Mouse (Mus musculus) small intestine, adult 2 months (tissue): ENCODE measurements around the gene Krt10. TPM values are rescaled to one million over a fixed set of nuclear protein-coding genes. Genes with fewer than 3 reads are reported as not detected.

Experiments
- H3K27ac ChIP-seq: fragments of 200-500 bp; 2 replicates; pipeline ENCODE4 v1.5.1; 2012; ENCODE audit warnings: low read depth, low read length, control low read depth, inconsistent platforms; ENCODE audit not compliant: insufficient read depth
- H3K27me3 ChIP-seq: fragments of 200-500 bp; 2 replicates; pipeline ENCODE4 v1.6.1; 2012; ENCODE audit warnings: mild to moderate bottlenecking, moderate library complexity, low read length, inconsistent platforms; ENCODE audit not compliant: control insufficient read depth, insufficient read depth
- H3K36me3 ChIP-seq: fragments of 200-500 bp; 2 replicates; pipeline ENCODE4 v1.6.1; 2012; ENCODE audit warnings: mild to moderate bottlenecking, low read length, control low read depth, inconsistent platforms; ENCODE audit not compliant: control insufficient read depth, insufficient read depth
- H3K4me1 ChIP-seq: fragments of 200-500 bp; 2 replicates; pipeline ENCODE4 v1.6.1; 2012; ENCODE audit warnings: low read length, inconsistent platforms, mixed read lengths; ENCODE audit not compliant: control insufficient read depth, insufficient read depth, insufficient read length
- H3K4me3 ChIP-seq: fragments of 200-500 bp; 2 replicates; pipeline ENCODE4 v1.5.1; 2012; ENCODE audit warnings: low read depth, mild to moderate bottlenecking, control low read depth, inconsistent platforms, low read length, moderate library complexity
- CTCF ChIP-seq: fragments of 200-500 bp; IDR thresholded peaks from 2 replicates; pipeline ENCODE4 v1.5.1; 2012; ENCODE audit warnings: low read depth, mild to moderate bottlenecking, control low read depth, inconsistent platforms, low read length, moderate library complexity, mixed read lengths; ENCODE audit not compliant: insufficient replicate concordance, insufficient read length; ENCODE audit errors: extremely low read depth
- POLR2A ChIP-seq: fragments of 200-500 bp; IDR thresholded peaks from 2 replicates; pipeline ENCODE4 v1.6.1; 2012; ENCODE audit warnings: low read depth, mild to moderate bottlenecking, control low read depth, inconsistent platforms, low read length, moderate library complexity
- WGBS: fragments of 180-500 bp; shearing (Covaris S2); methylation state at CpG from one replicate; pipeline ENCODE4 v1.1.7; 2018; 5-methylcytosine and 5-hydroxymethylcytosine counted together
- polyA plus RNA-seq: library from polyadenylated mRNA; depleted of rRNA; stranded (reverse); fragments of >200 nt; gene quantifications from 2 replicates; pipeline ENCODE4 v1.2.3, GENCODE M21; 2012; rRNA removed

The Krt10 gene
- polyA plus RNA-seq: 0.15 and 0.18 TPM in 2 replicates

DNA sequence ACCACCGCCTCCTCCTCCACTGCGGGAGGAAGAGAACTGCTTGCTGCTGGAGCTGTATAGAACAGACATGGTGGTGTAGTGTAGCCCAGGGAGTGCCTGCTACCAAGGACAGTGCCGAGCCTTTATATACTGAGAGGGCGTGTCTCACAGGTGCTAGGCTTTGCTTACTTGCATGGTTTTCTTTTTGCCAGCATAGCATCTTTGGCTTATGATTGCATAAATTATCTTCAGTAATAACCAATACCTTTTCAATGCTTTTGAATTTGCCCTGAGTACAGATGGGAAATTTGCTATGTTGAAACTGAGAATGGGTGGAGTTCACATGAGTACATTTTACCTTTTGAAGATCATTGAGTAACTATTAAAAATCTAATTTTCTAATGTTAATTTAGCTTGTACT is at the start of gene Krt10:
Krt10 (minus strand) TSS at position 101 of the 400 bp plus-strand sequence.
- Histone ChIP-seq H3K4me1 (no peaks in the 10 kb centered on the region), H3K27me3 (no peaks in the 10 kb centered on the region), H3K4me3 (no peak within 1 kb of the TSS), H3K36me3 (no peaks in the 10 kb centered on the region), H3K27ac (no peak within 1 kb of the TSS)
- 69% methylated on average over 4 of the region's 4 CpGs for WGBS
- TF ChIP-seq CTCF (no peak), POLR2A (no peak)

DNA sequence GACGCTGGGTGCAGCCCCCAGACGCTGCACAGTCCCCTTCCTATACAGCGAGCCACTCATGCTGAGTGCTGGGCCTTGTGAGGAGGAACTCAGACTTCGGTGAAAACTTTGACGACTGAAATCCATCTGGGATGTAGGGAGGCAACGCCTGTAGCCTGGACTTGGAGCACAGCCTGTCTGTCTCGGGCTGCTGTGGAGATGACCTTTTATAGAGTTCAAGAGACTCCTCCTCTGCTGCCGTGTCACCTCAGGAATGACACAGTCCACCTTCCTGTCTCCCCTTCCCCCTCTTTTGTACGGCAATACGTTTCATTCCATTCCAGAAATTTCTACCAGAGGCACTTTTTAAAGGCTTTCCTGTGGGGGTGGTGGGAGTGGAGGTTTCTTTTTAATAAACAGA is 48.8 kb upstream of the Krt10 start, which contains the start of gene Krt20:
Krt20 (minus strand) TSS at position 179 of the 400 bp plus-strand sequence.
- Histone ChIP-seq H3K27me3 (no peaks in the 10 kb centered on the region), H3K36me3 (peaks cover 35% of the 10 kb centered on the region), H3K4me3 (peak within 1 kb of the TSS; percentile 74), H3K27ac (peak within 1 kb of the TSS; percentile 82), H3K4me1 (peaks cover 15% of the 10 kb centered on the region)
- TF ChIP-seq CTCF: no peak
- TF ChIP-seq POLR2A: peak; percentile 98
- WGBS: 17% methylated on average over 10 of the region's 10 CpGs

DNA sequence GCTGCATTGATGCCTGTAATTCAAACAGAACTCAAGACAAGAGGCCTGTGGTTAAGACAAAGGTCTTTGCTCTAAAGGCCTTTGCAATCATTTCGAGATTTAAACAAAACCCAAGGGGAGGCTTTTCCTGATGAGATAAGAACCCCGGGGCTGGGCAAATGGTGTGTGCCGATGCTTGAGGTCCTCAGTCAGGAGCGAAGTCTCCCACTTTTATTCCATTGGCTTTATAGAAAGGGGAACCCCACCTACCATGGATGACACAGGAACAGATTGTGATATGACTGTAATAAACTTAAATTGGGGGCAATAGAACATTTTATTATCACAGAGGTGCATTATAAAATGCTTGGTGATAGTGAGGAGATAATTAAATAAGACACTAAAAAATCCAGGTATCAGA is 47.5 kb upstream of the Krt10 start:
- Histone ChIP-seq H3K4me3 (peak overlapping the region; percentile 67), H3K27ac (peak overlapping the region; percentile 94), H3K27me3 (no peaks in the 10 kb centered on the region), H3K4me1 (peaks cover 8% of the 10 kb centered on the region), H3K36me3 (peaks cover 48% of the 10 kb centered on the region)
- TF ChIP-seq CTCF (no peak), POLR2A (0 out of 2 replicates have a peak, but pooled peaks have one; percentile 13)
- WGBS: 18% methylated on average over 4 of the region's 4 CpGs

DNA sequence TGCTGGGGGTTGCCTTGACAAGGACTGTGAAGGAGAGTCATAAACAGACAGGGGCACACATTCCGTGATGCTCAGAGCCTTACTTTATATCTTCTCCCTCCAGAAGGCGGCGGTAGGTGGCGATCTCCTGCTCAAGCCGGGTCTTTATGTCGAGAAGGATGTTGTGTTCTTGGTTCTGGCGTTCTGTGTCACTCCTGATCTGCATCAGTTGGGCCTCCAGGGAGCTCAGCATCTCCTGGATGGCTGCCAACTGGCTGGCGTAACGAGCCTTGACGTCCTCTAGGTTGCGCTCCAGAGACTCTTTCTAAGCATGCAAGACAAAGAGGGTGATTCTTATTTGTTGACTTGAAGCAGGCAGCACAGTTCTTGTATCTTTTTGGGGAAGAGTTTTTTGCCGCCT is 41.5 kb upstream of the Krt10 start:
- TF ChIP-seq CTCF: peak; percentile 28; the same call in 1 of the 2 replicates
- no peak for TF ChIP-seq POLR2A
- H3K36me3 ChIP-seq: peaks cover 70% of the 10 kb centered on the region
- H3K4me3 ChIP-seq: no peak overlapping the region
- no peaks in the 10 kb centered on the region for H3K27me3 ChIP-seq
- H3K27ac ChIP-seq: no peak overlapping the region
- WGBS: 26% methylated on average over 12 of the region's 12 CpGs
- H3K4me1 ChIP-seq: peaks cover under 1% of the 10 kb centered on the region; the same call in 1 of the 2 replicates

DNA sequence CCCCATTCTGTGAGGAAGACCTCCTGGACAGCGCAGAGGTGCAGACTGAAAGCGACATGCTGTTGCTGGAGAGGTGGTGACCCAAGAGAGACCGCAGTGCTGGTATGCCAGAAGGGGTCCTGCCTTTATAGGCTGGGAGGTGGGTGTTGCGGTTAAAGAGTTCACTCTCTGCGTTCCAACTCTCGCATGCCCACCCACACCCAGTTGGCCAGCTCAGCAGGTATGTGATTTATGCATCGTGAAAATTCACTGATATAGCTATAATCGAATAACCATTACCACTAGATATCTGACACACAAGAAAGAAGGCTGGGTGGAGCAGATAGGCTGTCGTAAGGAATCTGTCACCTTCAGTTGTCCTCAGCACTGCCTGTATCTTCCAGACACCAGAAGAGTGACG is 33.0 kb upstream of the Krt10 start, which contains the start of gene Krt12:
Krt12 (minus strand) TSS at position 101 of the 400 bp plus-strand sequence.
- H3K27ac ChIP-seq: no peak within 1 kb of the TSS
- no peaks in the 10 kb centered on the region for H3K4me1 ChIP-seq
- H3K4me3 ChIP-seq: no peak within 1 kb of the TSS
- TF ChIP-seq POLR2A (no peak), CTCF (no peak)
- 0 out of 2 replicates have a peak, but pooled peaks cover 4% of the 10 kb centered on the region for H3K27me3 ChIP-seq
- WGBS: 79% methylated on average over 10 of the region's 10 CpGs
- H3K36me3 ChIP-seq: no peaks in the 10 kb centered on the region

DNA sequence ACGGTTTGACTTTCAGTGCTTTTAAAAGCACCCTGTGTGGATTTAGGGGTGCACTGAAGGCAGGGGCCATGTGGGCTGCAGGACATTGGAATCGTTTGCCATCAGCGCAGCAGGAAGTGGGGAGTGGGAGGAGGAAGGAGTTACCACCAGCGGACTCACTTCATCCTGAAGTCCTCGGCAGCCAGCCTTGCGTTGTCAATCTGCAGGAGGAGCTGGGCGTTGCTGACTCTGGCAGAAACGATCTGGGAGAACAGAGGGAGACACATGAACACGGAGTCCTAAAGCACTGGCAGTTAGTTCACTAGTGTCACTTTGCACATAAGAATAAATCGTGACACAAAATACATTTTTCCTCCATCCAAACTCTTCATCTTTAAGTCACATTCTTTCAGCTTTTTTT is 31.4 kb upstream of the Krt10 start:
- TF ChIP-seq CTCF (no peak), POLR2A (no peak)
- Histone ChIP-seq H3K36me3 (no peaks in the 10 kb centered on the region), H3K27me3 (0 out of 2 replicates have a peak, but pooled peaks cover 4% of the 10 kb centered on the region), H3K4me1 (no peaks in the 10 kb centered on the region), H3K27ac (no peak overlapping the region), H3K4me3 (no peak overlapping the region)
- WGBS: 35% methylated on average over 10 of the region's 10 CpGs

DNA sequence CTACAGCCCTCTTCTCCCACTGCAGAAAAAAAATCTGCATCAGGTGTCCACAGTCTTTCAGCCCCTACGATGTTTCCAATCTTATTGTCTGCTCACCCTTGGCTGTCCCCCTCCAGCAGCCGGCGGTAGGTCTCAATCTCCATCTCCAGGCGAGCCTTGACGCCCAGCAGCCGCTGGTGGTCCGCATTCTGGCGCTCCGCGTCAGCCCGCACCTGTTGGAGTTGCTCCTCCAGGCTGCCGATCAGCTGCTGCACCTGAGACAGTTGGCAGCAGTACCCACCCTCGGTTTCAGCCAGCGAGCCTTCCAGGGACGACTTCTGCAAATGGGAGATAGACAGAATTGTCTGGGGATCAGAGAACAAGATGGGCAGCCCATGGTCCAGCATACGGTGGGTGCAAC is 28.7 kb upstream of the Krt10 start:
- Histone ChIP-seq H3K27ac (no peak overlapping the region), H3K36me3 (no peaks in the 10 kb centered on the region), H3K4me1 (peaks cover 9% of the 10 kb centered on the region; the same call in 1 of the 2 replicates), H3K4me3 (no peak overlapping the region), H3K27me3 (0 out of 2 replicates have a peak, but pooled peaks cover 4% of the 10 kb centered on the region)
- TF ChIP-seq CTCF: no peak
- TF ChIP-seq POLR2A: no peak
- 75% methylated on average over 16 of the region's 16 CpGs for WGBS
